Mouse (Mus musculus) E14TG2a.4 (cell line): ENCODE results near the gene Tram2.

Source experiments
- CTCF ChIP-seq: conservative IDR thresholded peaks from 2 replicates; pipeline ENCODE4 v1.5.1; 2014; ENCODE audit warnings: low read length
- NANOG ChIP-seq: IDR thresholded peaks from 2 replicates; pipeline ENCODE4 v1.6.1; 2014; ENCODE audit warnings: borderline replicate concordance, low read length, mixed read lengths
- POU5F1 ChIP-seq: IDR thresholded peaks from 2 replicates; pipeline ENCODE4 v1.6.1; 2014; ENCODE audit warnings: low read length, borderline replicate concordance

DNA sequence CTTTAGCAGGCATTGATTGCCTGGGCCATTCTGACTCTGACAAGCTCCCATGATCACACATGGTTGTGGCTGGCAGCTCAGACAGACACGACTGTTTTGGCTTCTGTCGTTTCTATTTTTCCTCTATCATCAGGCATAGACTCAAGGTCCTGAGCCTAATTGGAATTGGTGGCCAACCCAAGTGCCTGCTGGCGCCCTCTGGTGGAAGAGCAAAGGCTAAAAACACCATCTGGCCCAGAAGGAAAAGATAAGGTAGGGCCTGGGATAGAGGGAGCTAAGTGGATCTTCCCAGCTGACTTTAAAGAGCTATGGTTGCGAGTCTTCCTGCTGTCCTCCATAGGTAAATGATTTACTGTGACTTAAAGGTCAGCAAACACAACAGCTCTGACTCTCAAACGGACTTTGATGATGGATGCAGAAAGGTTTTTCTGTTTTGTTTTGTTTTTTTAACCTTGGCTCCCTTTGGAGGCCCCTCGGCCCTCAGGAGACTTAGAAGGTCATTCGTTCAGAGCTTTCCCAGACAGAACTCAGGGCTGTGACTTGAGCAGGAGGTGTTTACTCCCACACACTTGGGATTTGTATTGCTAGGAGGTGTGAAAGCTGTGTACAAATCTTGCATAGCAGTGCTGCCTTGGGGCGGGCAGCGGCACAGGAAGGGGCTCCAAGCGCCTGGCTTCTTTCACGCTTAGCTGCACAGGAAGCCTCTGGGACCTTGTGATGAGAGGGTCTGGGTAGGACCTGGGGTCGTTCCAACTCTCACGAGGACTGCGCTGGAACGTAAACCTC lies 22.4 kb upstream of the Tram2 start:
- TF ChIP-seq CTCF (peak; percentile 62), POU5F1 (no peak), NANOG (no peak)
